Mouse (Mus musculus) C2C12 (cell line): ENCODE results near the gene Lypd4.
A peak's percentile ranks its signal among the peaks of the same experiment; 100 is the strongest.

Source experiments
- CEBPB ChIP-seq: IDR thresholded peaks from one replicate; pipeline ENCODE4 v1.6.1; 2011; ENCODE audit warnings: low read depth, mild to moderate bottlenecking, control low read depth, moderate library complexity
- CTCF ChIP-seq: IDR thresholded peaks from one replicate; pipeline ENCODE4 v1.5.1; 2011; ENCODE audit not compliant: control insufficient read depth, insufficient read depth, insufficient read length
- MAX ChIP-seq: IDR thresholded peaks from one replicate; pipeline ENCODE4 v1.6.1; 2011; ENCODE audit warnings: mild to moderate bottlenecking, control low read depth
- USF1 ChIP-seq: IDR thresholded peaks from one replicate; pipeline ENCODE4 v1.6.1; 2011; ENCODE audit warnings: low read depth, mild to moderate bottlenecking, control low read depth, moderate library complexity

GRCm38 (mm10) chr7:24884693-24885291 is 15.1 kb upstream of the Lypd4 start:
- TF ChIP-seq USF1: no peak
- no peak for TF ChIP-seq CTCF
- TF ChIP-seq MAX: peak; percentile 59
- TF ChIP-seq CEBPB: no peak
